Mouse (Mus musculus) fat pad, adult 2 months (tissue): ENCODE measurements around the gene Usp30.

Source experiments
- DNase-seq: peaks from one replicate; pipeline ENCODE4 v3.0.0-alpha.2; 2011; ENCODE audit warnings: low read depth, low spot score; ENCODE audit errors: extremely low read depth

The Usp30 gene

DNA sequence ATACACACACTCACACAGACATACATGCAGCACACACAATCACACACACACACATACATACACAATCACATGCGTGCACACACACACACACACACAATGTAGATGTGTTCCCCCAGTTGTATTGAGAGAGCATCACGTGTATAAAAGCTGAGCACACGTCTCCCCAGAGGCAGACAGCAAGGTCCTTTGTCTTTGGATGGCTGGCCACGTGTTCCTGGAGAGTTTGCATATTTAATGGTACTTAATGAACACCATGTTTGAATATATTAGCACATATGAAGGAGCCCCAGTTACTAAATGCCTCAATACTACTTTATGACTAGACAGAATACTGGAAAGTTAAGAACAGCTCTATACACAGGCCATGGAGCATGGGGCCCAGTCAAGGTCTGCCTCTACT, 1.3 kb upstream of the Usp30 start:
- DNase-seq, result no peak

DNA sequence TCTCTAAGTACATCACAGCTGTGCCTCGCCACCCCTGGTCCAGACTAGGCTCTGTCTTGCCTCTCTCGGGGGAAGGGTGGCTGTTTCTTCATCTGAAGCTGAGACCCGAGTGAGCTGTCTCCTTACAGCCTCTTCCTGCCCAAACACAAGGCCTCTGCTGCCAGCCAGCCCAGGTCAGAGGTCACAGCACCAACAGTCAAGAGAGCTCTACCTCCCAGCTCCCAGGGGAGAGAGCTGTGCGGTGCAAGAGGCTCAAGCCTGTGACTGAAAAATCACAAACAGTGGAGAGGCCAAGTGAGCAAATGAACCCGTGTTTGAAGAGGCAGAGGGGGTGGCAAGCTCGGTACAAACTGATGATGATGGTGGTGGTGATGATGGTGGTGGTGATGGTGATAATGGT, 1.3 kb downstream of the Usp30 start:
- no peak for DNase-seq

DNA sequence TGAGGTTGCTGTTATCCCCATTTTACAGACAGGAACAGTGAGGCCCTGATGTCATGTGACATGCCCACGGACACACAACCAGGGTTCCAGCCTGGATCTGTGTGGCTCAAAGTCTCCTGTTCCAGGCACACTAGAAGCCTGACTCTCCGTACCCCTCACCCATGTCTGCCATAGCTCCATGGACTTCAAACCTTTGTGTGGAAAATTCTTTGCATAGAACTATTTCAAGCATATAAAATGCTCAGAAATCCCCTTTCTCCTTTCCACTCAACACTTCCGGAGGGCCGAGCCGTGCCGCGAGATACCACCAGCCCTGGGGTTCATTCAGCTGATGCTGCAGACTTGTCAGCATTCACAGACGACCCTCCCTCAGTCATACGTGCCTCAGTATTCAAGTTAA, 2.3 kb downstream of the Usp30 start:
- DNase-seq, result no peak

DNA sequence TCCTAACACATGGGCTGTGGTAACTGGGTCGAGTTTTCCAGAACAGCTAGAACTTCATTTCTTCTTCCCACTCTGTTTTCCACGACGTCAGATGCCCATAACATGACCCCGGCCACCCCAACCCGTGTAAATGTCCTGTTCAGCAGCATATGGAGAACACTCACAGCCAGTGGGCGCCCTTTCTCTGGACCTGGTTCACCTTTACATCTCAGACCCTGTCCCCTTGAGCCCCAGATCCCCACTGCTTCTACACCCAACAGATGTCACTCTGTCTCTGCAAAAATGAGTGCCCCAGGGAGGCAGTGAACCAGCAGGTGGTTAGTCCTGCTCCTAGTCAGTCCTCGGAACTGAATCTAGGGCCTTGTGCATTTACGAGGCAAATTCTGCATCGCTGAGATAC, 2.7 kb downstream of the Usp30 start:
- no peak for DNase-seq

DNA sequence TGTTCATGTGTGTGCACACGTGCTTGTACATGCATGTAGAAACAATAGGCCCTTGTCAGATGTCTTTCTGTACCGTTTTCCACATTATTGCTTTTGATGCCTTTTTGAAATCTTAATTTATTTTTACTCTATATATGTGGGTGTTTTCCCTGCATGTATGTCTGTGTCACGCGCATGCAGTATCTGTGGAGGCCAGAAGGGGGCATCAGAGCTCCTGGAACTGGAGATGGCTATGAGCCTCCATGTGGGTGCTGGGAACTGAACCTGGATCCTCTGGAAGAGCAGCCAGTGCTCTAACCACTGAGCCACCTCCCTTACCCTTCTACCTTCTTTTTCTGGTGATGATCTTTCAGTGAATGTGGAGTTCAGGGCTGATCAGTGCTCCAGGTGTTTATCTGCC, 5.6 kb downstream of the Usp30 start:
- no peak for DNase-seq

DNA sequence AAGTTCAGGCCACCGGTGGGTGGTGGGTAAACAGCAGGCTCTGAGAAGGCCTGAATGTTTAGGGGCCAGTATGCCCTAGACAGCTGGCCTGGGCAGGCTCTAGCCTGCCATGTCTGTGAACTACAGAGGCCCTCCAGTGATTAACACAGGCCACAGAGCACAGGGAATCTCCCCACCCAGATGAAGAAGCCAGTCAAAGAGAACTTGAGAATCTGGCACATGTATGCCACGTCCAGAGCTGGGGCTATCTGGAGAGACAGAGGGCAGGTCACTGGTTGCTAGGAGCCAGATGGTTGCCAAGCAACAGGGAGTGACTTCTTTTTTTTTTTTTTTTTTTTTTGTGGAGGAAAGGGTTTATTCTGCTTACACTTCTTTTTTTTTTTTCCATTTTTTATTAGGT, 7.0 kb downstream of the Usp30 start:
- DNase-seq, result no peak

DNA sequence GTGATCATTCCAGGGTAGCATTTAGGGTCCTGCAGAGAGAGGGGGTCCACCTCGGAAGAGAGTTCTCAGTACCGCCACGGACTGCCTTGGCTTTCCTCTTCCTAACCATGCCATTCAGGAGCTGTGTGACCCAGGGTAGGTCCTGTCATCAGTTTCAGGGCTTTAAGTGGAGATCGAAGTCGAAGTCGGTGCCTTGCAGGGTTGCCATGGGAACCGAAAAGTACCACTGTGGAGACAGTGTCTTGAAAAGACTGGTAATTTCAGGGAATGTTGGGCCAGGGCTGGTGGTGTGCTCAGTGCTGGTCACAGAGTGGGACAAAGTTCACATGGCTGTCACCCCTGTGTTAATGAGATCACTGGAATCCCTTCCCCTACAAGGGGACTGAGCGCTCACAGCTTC, 11.7 kb downstream of the Usp30 start:
- no peak for DNase-seq

DNA sequence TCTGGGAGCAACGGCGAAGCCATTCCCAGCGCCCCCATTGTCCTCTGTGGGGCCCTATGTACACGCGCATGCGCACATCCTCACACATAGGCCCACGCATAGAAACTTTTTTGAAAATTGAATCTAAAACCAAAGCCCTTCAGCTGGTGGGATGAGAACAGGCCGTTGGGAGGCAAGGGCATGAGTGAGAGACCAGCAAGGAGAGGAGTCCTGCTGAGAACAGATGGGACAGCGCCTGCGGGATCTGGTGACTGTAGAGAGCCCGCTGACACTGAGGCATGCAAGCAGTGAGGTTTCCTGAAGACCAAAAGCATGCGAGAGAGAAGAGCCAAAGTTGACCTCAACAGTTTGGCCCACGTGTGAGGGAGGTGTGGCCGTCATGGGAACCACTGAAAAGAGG, 20.2 kb downstream of the Usp30 start:
- no peak for DNase-seq

DNA sequence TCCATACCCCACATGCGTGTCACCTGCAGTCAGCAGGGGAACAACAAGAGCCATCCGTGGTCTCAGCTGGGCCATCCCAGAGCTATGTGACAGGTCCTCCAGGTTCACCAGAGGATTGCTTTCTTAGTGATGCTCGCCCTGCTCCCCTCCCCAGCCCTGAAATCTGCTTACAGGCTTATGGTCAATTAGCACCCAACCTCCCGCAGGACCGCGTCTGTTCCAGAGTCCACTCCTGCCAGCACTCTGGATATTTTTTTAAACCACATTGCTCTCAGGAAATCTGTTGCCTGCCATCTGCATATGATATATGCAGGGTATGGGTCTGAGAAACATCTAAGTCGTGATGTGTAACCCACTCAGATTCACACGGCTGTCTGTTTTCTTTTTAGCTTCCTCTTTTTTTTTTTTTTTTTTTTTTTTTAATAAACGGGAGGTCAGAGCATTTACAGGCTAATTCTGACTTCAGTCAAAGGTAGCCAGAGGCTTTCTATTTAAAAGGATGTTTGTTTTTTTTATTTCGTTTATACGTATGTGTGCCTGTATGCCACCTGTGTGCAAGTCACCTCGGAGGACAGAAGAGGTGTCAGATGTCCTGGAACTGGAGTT, 22.7 kb downstream of the Usp30 start:
- no peak for DNase-seq

DNA sequence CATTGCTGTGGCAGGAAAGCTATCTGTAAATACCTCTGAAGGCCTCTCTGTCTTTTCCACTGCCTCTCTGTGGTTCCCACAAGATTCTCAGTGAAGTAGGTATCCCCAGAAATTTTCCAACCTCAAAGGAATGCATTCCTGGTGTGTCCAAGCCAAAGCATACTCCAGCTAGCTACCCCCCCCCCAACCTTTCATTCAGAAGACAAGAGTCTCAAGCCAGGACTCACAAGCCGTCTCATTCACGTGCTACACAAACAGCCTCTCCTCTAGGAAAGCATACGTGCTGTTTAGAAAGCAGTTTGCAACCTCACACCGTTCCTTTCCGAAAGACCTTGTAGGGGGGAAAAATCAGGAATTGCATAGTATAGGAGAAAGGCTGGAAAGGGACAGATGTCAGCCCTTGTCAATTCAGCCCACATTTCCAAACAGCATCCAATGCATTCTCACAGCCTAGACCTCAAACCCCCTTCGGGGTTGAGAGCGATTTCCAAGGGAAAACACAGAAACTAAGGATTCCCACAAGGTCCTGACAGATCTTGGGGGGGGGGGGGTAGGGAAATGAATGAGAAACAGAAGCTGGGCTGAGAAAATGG, 25.3 kb downstream of the Usp30 start:
- DNase-seq, result no peak

DNA sequence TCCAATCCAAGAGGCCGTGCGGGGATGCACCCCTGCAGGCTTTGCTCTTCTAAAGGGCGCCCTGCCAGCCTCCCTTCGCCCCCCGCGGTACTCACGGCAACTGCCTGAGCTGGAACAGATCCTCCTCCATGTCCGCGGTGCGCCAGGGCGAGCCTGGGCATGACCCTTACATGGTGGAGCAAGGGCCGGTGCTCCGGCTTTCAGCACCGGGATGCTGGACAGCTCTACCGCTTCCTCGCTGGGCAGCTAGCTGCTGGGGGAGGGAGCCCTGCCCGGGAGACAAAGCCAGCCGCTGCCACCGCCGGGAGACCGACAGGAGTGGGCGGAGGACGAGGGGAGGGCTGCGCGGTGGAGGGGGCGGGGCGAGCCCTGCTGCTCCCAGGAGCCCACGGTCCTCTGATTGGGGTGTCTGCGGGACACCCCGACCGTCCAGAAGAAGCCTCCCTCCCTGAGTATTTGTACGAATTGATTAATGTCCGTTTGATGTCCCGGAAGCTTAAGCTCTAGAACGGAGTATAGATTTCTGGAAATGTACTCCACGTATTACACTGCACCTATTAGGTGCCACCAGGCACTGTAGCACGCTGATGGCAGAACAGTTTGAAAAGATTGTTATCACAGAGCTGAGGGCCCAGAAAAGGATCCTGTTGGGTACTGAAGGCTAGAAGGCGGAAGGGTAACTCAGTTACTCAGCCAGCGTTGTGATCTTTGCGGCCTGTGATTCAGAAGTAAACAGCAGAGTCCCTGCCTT, 26.0 kb downstream of the Usp30 start, which contains the start of gene Svop:
TSS of gene Svop (minus strand) at position 514 of the 751 bp plus-strand sequence.
- DNase-seq, result no peak

DNA sequence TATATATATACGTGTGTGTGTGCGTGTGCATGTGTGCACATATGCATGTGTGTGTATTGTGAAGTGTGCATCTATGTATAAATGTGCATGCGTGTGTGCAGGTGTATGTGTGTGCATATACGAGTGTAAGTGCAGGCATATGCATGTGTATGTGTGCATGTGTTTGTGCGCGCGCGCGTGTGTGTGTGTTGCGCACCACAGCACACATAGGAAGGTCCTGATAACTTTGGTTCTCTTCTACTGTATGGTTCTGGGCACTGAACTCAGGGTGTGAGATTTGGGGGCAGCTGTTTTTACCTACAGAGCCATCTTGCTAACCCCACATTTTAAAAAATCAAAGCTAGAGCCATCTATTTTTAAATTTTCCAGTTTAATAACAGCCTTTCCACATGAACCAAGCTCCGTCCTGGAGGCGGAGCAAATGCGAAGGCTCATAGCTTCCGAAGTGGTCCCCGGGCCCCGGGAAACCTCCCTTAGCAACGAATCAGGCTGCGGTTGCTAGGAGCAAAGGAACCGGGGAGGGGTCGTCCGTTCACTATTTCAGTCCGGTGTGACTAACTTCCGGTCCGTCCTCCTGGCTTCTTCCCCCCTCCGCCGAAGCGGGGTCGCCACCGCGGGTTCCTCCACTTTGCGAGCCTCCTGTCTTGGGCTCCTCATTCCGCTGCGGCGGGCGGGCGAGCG, 34.6 kb downstream of the Usp30 start:
- peak; percentile 7 for DNase-seq

DNA sequence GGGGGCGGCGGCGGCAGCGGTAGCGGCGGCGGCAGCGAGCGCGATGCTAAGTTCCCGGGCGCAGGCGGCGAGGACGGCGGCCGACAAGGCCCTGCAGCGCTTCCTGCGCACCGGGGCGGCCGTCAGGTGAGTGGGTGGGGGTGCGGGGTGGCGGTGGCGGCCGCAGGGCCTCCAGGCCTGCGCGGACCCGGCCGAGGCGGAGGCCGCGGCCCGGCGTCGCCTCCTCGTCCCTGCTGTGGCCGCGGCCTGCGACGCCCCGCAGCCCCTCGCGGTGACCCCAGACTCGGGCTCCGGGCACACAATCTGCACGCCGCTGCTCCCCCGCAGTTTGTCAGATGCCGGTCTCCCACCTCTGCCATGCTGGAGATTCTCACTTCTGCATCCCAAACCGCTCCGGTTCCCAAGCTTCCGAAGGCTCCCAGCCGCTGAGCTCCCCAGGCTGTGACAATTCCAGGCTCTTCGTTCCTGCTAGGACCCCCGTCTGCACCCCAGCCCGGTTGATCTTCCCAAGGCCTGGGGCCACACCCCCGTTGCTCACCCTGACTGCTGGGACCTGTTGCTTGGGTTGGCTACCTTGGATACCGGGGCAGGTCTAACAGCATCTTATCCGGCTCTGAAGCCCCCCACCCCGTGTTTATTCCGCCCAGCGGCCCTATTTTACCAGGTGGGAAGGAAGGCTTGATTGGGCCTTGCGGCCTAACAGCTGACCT, 35.3 kb downstream of the Usp30 start:
- no peak for DNase-seq

DNA sequence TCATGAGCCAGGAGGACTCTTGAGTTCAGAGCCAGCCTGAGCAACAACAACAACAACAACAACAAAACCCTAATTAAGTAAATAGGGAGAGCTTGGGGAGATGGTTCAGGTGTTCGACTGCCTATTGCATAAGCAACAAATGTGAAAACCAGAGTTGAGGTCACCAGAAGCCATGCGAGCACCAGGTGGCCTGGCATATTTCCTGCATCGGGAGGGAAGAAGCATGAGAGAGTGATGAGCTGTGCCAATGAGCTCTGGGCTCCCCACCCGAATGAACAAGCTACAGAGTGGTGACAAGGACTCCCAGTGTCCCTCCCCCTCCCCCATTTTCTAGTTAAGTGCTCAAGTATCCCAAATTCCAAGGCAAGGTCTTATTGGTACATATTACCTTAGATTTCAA, 36.6 kb downstream of the Usp30 start:
- DNase-seq, result no peak

DNA sequence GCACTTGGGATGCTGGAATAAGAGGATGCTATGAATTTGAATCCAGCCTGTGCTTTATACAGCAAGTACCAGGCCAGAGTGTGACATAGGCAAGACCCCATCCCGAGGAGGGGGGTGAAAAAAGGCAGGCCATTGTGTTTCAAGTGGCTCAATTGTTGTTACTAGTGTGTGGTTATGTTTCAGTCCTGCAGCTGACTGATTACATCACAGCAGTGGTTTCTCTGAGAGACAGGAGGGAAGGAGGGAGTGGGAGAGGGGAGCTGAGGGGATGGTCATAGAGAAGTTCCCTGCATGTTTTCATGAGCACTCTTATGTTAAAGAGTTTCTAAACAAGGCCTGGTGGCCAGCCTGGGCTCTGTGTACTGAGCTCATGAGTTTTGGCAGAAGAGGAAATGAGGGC, 37.5 kb downstream of the Usp30 start:
- no peak for DNase-seq

DNA sequence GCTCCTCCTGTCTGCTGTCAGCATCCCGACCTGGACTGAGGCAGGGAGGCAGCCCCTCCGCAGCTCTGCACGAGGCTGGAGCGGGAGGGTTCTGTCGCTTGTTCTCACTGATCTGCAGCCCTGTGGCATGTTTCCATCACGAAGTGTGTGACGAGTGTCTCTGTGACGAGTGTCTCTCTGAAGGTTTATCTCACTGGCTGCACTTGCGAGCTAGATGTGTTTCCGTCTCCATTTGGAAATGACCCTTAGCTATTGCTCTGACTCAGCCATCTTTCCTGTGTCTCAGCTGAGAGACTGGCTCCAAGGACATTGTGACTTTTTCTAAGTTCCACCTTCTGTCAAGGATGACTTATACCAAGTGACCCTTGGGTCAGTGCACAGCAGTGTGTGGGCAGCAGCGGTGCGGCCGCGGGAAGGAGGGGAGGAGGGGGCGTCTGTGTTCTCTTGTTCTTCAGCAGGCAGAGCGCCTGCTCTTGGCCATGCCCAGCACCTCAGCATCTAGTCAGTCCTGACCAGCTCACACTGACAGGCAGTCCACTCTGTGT, 41.2 kb downstream of the Usp30 start:
- no peak for DNase-seq

DNA sequence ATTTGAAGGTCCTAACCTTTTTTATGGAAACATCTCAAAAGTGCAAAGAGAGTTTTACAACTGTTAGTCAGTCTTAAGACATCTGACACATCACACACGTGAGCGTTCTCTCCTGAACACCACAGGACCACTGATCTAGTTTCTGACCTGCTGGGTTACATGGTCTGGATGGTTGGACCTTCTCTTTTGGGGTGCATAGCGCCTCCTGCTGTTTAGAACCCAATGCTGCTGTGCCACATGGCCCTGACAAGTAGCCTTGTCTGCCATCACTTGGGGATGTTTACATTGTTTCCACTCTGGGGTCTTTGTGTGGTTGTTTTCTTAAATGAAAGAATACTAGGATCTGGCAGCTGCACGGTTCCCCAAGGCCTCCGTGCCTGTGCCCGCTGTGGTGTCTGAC, 48.1 kb downstream of the Usp30 start:
- no peak for DNase-seq

DNA sequence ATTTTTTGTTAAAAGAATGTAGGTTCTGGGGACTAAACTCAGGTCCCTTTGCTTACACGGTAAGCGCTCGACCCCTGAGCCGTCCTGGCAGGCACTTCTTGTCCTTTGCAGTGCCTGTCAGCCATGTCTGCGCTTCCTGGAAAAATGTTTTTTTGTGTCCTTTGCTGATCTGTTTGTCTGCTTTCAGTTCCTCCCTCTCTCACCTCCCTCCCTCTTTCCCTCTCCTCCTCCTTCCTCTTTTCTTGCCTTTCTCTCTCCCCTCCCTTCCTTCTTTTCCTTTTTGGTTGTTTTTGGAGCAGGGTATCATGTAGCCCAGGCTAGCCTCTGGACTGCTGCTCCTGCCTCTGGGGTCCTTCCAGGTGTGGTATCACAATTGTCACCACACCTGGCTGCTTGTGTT, 49.8 kb downstream of the Usp30 start:
- DNase-seq, result no peak

DNA sequence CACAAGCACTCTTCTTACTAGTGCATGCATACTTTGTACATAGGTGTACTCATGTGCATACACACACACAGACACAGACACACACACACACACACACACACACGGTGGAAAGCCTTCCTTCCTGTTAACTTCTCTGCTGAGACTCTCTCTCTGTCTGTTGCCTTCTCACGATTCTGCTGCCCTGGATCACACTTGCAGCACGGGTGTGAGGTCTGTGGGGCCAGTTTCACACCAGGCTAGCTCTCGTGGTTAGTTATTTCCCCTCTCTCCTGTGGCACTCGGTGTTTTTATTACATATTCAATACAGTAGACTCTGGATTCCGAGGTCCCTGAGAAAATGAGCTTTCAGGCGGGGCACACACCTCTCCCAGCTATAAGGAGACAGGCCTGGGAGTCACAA, 51.3 kb downstream of the Usp30 start:
- DNase-seq, result no peak

DNA sequence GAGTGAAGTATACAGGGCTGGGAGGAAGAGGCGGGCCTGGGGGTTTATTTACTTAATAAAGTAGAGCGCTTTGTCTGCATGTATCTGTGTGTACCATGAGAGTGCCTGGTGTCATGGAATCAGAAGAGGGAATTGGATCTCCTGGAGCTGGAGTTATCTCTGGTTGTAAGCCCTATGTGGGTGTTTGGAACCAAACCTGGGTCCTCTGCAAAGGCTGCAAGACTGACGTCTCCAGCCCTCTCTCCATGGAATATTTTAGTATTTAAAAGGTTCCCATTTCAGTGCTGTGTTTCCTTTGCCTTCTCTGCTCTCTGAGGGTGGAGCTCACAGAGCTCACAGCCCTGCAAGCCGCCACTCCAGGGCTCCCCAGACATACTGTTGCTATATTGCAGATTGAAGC, 54.5 kb downstream of the Usp30 start:
- DNase-seq, result no peak

DNA sequence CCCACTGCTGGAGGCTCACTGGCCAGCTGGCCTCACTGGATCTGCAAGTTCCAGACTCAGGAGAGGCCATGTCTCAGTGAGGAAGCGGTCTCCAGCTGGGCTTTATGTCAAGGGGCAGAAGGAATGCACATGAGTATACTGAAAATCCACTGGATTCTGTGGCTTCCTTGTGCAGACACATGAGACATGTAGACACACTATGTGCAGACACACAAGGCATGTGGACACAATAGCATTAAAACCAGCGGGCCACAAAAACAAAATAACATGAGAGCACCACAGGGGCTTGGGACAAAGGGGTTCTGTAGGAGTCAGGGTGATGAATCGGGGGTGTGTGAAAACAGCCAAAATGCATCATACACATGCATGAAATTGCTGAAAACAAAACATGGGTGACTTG, 60.7 kb downstream of the Usp30 start:
- DNase-seq, result no peak
